Mouse (Mus musculus) heart, postnatal 0 days (tissue): ENCODE measurements at regions not wholly inside any gene's neighbourhood (a gene's known extent, or its start where the extent isn't known, plus 50 kb on each side); places are given as distances from the start of the nearest gene placed in this dataset.
A peak's percentile ranks its signal among the peaks of the same experiment; 100 is the strongest.

Experiments used
- ATAC-seq: fragments of 200-750 bp; cut with Nextera tagmentation; 2 replicates; pipeline ENCODE4 v1.8.0; 2017; ENCODE audit warnings: low read depth, moderate number of reproducible peaks, moderate library complexity; ENCODE audit not compliant: insufficient read depth
- DNase-seq: peaks from one replicate; pipeline ENCODE4 v3.0.0-alpha.2; 2016; ENCODE audit warnings: low spot score
- H3K27ac ChIP-seq: fragments of 300-500 bp; sonication (generic); 2 replicates; pipeline ENCODE4 v1.5.1; 2014; ENCODE audit warnings: low read depth, mild to moderate bottlenecking
- H3K27me3 ChIP-seq: fragments of 300-500 bp; sonication (generic); 2 replicates; pipeline ENCODE4 v1.6.1; 2014; ENCODE audit warnings: low read length, mixed read lengths; ENCODE audit not compliant: control insufficient read depth, insufficient read depth
- H3K36me3 ChIP-seq: fragments of 300-500 bp; sonication (generic); replicated peaks from 2 replicates; pipeline ENCODE4 v1.6.1; 2014; ENCODE audit warnings: low read length, mixed read lengths; ENCODE audit not compliant: control insufficient read depth, insufficient read depth
- H3K4me1 ChIP-seq: fragments of 300-500 bp; sonication (generic); 2 replicates; pipeline ENCODE4 v1.6.1; 2014; ENCODE audit warnings: antibody characterized with exemption; ENCODE audit not compliant: control insufficient read depth, insufficient read depth
- H3K4me2 ChIP-seq: fragments of 300-500 bp; sonication (generic); 2 replicates; pipeline ENCODE4 v1.6.1; 2014; ENCODE audit warnings: low read depth, mild to moderate bottlenecking, low read length, moderate library complexity
- H3K4me3 ChIP-seq: fragments of 300-500 bp; sonication (generic); 2 replicates; pipeline ENCODE4 v1.5.1; 2014; ENCODE audit warnings: low read depth, low read length
- H3K9ac ChIP-seq: fragments of 300-500 bp; sonication (generic); replicated peaks from 2 replicates; pipeline ENCODE4 v1.6.1; 2014; ENCODE audit warnings: low read depth, low read length, mixed read lengths
- H3K9me3 ChIP-seq: fragments of 300-500 bp; sonication (generic); replicated peaks from 2 replicates; pipeline ENCODE4 v1.6.1; 2016; ENCODE audit warnings: low read length; ENCODE audit not compliant: control insufficient read depth
- CTCF ChIP-seq: IDR thresholded peaks from 2 replicates; pipeline ENCODE4 v1.5.1; 2016; ENCODE audit warnings: antibody characterized with exemption, control low read depth, low read depth
- EP300 ChIP-seq: IDR thresholded peaks from 2 replicates; pipeline ENCODE4 v1.6.1; 2016; ENCODE audit warnings: antibody characterized with exemption, low read depth
- WGBS: fragments of 180-500 bp; shearing (Covaris S2); extraction: QIAGEN DNeasy Blood & Tissue Kit; methylation state at CpG from one replicate; pipeline ENCODE4 v1.1.7; 2014; 5-methylcytosine and 5-hydroxymethylcytosine counted together

DNA sequence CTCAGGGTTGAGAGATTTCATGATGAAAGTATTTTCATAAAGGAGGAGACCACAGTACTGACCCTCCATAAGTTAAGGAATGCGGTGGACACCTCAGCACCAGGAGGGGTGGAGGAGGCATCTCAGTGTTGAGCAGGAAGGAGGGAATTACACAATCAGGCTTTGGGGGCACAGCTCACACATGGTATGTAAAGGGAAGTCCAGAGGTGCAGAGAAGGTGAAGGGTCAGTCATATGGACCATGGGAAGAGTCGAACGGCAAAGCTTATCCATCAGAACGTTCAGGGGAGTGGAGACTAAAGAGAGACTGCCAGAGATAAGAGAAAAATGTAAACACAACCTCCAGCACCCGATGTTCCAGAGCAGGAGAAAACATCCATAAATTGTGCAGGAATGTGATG lies 166.4 kb upstream of the Dapk1 start:
- no peaks in the 10 kb centered on the region for H3K4me1 ChIP-seq
- ATAC-seq (no peak), DNase-seq (no peak)
- peaks cover 4% of the 10 kb centered on the region; the same call in 1 of the 2 replicates for H3K9me3 ChIP-seq
- H3K27ac ChIP-seq = no peak overlapping the region
- no peak overlapping the region for H3K9ac ChIP-seq
- H3K27me3 ChIP-seq = no peaks in the 10 kb centered on the region
- WGBS = 27% methylated on average over 5 of the region's 5 CpGs
- TF ChIP-seq EP300 (no peak), CTCF (no peak)
- no peaks in the 10 kb centered on the region for H3K36me3 ChIP-seq
- no peak overlapping the region for H3K4me3 ChIP-seq
- no peak overlapping the region for H3K4me2 ChIP-seq

DNA sequence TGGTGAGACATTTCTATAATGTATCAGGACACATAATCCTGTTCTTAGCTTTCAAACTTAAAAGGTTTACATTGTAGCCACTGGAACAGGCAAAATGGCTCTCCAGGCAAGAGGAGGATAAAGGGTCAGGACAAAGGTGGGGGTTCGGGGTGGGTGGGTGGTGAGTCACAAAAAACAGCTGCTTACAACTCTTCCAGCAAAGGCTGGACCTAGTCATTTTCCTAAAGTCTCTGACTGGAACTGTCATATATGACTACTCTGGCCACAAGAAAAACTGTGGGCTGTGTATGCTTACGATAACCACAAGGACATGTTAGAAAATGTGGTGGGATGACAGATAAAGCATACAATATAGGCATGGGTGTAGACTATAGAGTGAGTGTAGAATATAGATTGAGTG lies 163.6 kb upstream of the Dapk1 start:
- TF ChIP-seq CTCF (no peak), EP300 (no peak)
- no peak overlapping the region for H3K4me2 ChIP-seq
- H3K9me3 ChIP-seq = peaks cover under 1% of the 10 kb centered on the region; the same call in 1 of the 2 replicates
- ATAC-seq = no peak
- H3K4me1 ChIP-seq = no peaks in the 10 kb centered on the region
- H3K27me3 ChIP-seq = no peaks in the 10 kb centered on the region
- WGBS = 83% methylated on average over 2 of the region's 2 CpGs
- no peak overlapping the region for H3K27ac ChIP-seq
- no peaks in the 10 kb centered on the region for H3K36me3 ChIP-seq
- DNase-seq = no peak
- H3K9ac ChIP-seq = no peak overlapping the region
- no peak overlapping the region for H3K4me3 ChIP-seq

DNA sequence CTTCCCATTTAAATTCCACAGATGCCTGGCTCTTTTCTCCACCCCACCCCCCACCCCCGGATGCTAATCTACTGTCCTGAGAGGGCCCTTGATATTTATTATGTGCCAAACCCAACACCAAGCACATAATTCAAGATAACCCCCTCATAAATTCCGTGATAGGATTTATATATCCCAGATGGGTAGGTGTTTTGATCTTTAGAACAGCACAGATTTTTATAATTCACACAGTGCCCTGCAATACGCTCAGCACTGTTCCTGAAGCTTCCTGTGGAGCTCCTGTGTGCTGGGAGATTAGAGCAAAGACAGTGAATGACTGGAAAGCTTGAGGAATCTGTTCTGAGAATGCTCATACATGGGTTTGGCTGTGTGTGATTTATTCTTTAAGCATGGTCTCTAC lies 161.2 kb upstream of the Dapk1 start:
- Histone ChIP-seq H3K9me3 (no peaks in the 10 kb centered on the region), H3K4me1 (no peaks in the 10 kb centered on the region), H3K9ac (no peak overlapping the region), H3K27ac (no peak overlapping the region), H3K27me3 (no peaks in the 10 kb centered on the region), H3K4me2 (no peak overlapping the region), H3K4me3 (no peak overlapping the region), H3K36me3 (no peaks in the 10 kb centered on the region)
- 19% methylated on average over 3 of the region's 3 CpGs for WGBS
- ATAC-seq (no peak), DNase-seq (no peak)
- no peak for TF ChIP-seq EP300
- no peak for TF ChIP-seq CTCF

DNA sequence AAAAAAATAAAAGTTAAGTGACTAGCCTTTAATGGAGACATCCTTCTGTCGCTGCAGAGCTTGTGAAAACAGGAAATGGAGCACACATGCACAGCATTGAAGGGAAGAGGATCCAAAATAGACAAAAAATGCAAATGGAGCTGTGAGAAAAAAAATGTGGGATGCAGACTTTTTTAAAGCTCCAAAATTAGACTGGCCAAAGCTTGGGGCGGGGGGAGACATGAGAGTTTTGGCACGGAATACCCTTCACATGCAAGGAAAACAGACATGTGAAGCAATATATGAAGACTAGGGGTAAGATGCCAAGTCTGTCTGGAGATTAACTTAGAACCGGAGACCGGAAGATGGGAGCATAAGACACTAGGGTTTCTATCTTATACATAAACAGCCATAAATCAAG lies 156.6 kb upstream of the Dapk1 start:
- H3K4me3 ChIP-seq = no peak overlapping the region
- DNase-seq = no peak
- no peaks in the 10 kb centered on the region for H3K4me1 ChIP-seq
- H3K9me3 ChIP-seq = no peaks in the 10 kb centered on the region
- no peak overlapping the region for H3K4me2 ChIP-seq
- no peak overlapping the region for H3K27ac ChIP-seq
- no peaks in the 10 kb centered on the region for H3K36me3 ChIP-seq
- no peak for TF ChIP-seq CTCF
- TF ChIP-seq EP300 = no peak
- no peak for ATAC-seq
- H3K27me3 ChIP-seq = no peaks in the 10 kb centered on the region
- WGBS = 60% methylated on average over 5 of the region's 5 CpGs
- H3K9ac ChIP-seq = no peak overlapping the region

DNA sequence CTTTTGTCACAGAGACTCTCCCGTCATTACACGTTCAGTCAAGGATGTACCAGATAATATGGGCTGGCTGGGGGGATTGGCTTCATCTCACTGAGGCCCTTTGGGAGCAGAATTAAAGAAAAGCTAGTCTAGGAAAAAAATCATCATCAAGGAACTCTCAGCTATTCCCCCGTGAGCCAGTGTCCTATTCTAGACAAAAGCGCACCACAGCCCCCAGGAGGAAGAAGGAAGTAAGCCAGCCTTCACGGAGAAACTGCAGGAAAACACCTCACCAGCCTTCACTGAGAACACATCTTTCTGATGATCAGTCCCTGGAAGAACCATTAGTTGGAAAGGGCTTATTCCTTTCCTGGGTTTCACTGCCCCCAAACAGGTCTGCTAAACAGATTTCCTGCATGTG lies 154.8 kb upstream of the Dapk1 start:
- no peaks in the 10 kb centered on the region for H3K9me3 ChIP-seq
- H3K27ac ChIP-seq = no peak overlapping the region
- ATAC-seq (no peak), DNase-seq (no peak)
- H3K4me2 ChIP-seq = no peak overlapping the region
- no peaks in the 10 kb centered on the region for H3K36me3 ChIP-seq
- WGBS = 33% methylated on average over 5 of the region's 5 CpGs
- no peaks in the 10 kb centered on the region for H3K27me3 ChIP-seq
- no peak overlapping the region for H3K9ac ChIP-seq
- no peaks in the 10 kb centered on the region for H3K4me1 ChIP-seq
- no peak overlapping the region for H3K4me3 ChIP-seq
- TF ChIP-seq CTCF (peak; percentile 33; the same call in 1 of the 2 replicates), EP300 (no peak)

DNA sequence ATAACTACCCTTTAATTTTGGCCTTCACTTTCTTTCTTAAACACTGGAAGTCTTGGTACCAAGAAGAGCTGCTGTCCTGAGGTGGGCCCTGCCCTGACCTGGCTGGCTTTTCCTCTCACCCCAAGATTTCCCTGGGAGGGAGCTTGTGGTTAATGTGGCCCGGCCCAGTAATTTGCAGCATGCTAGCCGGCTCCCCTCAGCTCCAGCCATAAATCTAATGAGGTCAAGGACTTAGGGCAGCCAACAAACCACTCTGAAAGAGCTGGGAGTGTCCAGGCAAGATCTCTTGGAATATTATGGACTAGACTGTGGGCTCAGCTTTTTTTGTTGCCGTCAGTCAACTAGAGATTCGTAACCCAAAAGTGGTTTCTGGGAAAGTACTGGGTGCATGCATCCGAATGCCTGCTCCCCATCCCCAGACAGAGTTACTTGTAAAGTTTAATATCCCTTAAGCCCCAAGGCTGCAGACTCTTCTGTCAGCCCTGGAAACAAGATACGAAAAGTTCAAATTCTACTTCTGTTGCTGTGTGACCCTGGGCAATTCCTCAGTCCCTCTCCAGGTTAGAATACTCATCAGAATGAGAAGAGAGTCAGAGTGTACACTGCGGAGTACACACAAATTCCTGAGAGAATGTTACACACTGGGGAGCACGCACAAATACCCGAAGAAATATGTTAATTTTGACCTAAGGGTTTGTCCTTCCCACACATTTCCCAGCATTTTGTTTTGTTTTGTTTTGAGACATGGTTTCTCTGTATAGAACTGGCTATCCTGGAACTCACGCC lies 150.8 kb upstream of the Dapk1 start:
- TF ChIP-seq CTCF (no peak), EP300 (no peak)
- no peaks in the 10 kb centered on the region for H3K9me3 ChIP-seq
- 84% methylated on average over 10 of the region's 10 CpGs for WGBS

More for the DNA sequence above, 150.8 kb upstream of the Dapk1 start:
- Histone ChIP-seq H3K9ac (no peak overlapping the region), H3K4me3 (no peak overlapping the region), H3K27ac (no peak overlapping the region), H3K36me3 (no peaks in the 10 kb centered on the region), H3K4me2 (no peak overlapping the region), H3K27me3 (no peaks in the 10 kb centered on the region), H3K4me1 (no peaks in the 10 kb centered on the region)
- DNase-seq (no peak), ATAC-seq (no peak)
